Mouse (Mus musculus) frontal cortex, adult 2 months (tissue): ENCODE data around the gene Fbxl16. TPM values are rescaled to one million over a fixed set of nuclear protein-coding genes. Genes with fewer than 3 reads are reported as not detected.
A peak's percentile ranks its signal among the peaks of the same experiment; 100 is the strongest.
"Not testable (repeated sequence)": the region's sequence is repeated elsewhere in the genome, so short reads cannot be mapped to it uniquely, and the experiment has no call there.

Experiments
- DNase-seq, 2 experiments: peaks; one replicate each; pipeline ENCODE4 v3.0.0; 2022; ENCODE audit warnings: low spot score in 1 of 2; ENCODE audit errors: extremely low spot score in 1 of 2
- polyA plus RNA-seq: library from polyadenylated mRNA; depleted of rRNA; stranded (reverse); fragments of >200 nt; gene quantifications from 2 replicates; pipeline ENCODE4 v1.2.3, GENCODE M21; 2012

Fbxl16 gene
- polyA plus RNA-seq, 1 experiment: 604 TPM

GRCm38 (mm10) chr17:25794998-25795397, 13.9 kb upstream of the Fbxl16 start:
- no peak for DNase-seq

GRCm38 (mm10) chr17:25795609-25796092, 13.2 kb upstream of the Fbxl16 start, which contains the start of gene AC134908.4:
AC134908.4 (minus strand) TSS chr17:25795659.
- peak; percentile 59 to 66 for DNase-seq

GRCm38 (mm10) chr17:25796211-25796771, 12.6 kb upstream of the Fbxl16 start:
- no peak for DNase-seq

- peak in 1 of 2 experiments; percentile 75 for DNase-seq
Observed at GRCm38 (mm10) chr17:25796951-25797369, 11.9 kb upstream of the Fbxl16 start, which contains the start of gene Metrn. Metrn (minus strand) TSS chr17:25797136.

GRCm38 (mm10) chr17:25801029-25801428, 7.9 kb upstream of the Fbxl16 start:
- DNase-seq: peak in 1 of 2 experiments; percentile 89

GRCm38 (mm10) chr17:25802825-25803517, 5.9 kb upstream of the Fbxl16 start:
- peak; percentile 87 to 88 for DNase-seq

GRCm38 (mm10) chr17:25806507-25806906, 2.4 kb upstream of the Fbxl16 start:
- DNase-seq: no peak

- not testable (repeated sequence) for DNase-seq
Observed at GRCm38 (mm10) chr17:25807452-25807851, 1.4 kb upstream of the Fbxl16 start.

- no peak for DNase-seq
Observed at GRCm38 (mm10) chr17:25808028-25808427, 857 bp upstream of the Fbxl16 start.

- no peak for DNase-seq
Observed at GRCm38 (mm10) chr17:25809606-25810340, 888 bp downstream of the Fbxl16 start.

GRCm38 (mm10) chr17:25810890-25811289, 2.0 kb downstream of the Fbxl16 start:
- no peak for DNase-seq

GRCm38 (mm10) chr17:25813471-25813870, 4.6 kb downstream of the Fbxl16 start:
- DNase-seq: peak in 1 of 2 experiments; percentile 92

GRCm38 (mm10) chr17:25817662-25818061, 8.8 kb downstream of the Fbxl16 start:
- DNase-seq: no peak

- no peak for DNase-seq
Observed at GRCm38 (mm10) chr17:25818851-25819780, 10.2 kb downstream of the Fbxl16 start.

- peak in 1 of 2 experiments; percentile 88 for DNase-seq
Observed at GRCm38 (mm10) chr17:25823452-25823851, 14.6 kb downstream of the Fbxl16 start, which contains the start of gene Wdr24. Wdr24 (plus strand) TSS chr17:25823627.

- no peak for DNase-seq
Observed at GRCm38 (mm10) chr17:25824362-25825142, 15.7 kb downstream of the Fbxl16 start.

- DNase-seq: no peak
Observed at GRCm38 (mm10) chr17:25825311-25825710, 16.4 kb downstream of the Fbxl16 start.

GRCm38 (mm10) chr17:25825984-25826570, 17.2 kb downstream of the Fbxl16 start:
- no peak for DNase-seq

GRCm38 (mm10) chr17:25827011-25827410, 18.1 kb downstream of the Fbxl16 start:
- no peak for DNase-seq
